Mouse (Mus musculus): ENCODE measurements around the gene Tk1.

Tk1 gene

DNA sequence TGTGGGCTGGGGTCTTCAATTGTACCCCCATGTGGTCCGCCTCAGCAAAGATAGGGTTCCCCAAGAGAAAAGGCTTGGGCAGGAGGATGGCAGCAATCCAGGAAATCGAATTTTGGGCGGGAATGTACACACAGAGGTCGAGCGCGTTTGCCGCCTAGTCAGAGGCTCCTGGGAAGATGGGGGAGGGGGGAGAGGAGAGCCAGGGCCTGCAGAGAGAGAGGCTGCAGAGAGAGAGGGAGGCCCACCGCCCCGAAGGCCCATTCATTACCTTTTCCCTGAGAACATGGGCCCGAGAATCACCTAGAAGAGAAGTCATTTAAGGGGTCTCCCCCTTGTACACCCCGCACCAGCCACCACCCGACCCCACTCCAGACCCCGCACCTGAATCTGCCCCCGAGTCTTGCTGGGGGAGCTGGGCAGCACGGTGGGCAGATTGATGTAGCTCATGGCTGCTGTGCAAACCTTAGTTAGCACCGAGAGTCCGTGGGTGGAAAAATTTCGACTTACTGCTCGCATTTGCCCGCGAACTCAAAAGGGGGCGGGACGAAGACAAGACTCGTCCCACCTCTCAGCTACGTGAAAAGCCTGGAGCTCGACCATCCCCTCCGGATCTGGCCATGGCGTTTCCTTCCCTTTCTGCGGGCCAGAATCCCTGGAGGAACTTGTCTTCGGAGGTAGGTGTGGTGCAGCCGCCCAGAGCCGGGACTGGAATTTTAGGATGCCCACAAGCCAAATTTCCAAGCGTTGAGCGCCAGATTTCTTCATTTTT is at the start of gene Tk1, which contains the start of gene Afmid:
Tk1 (minus strand) TSS at position 760 of the 769 bp plus-strand sequence.
Afmid (plus strand) TSS at position 592 of the 769 bp plus-strand sequence.
- peak; percentile 86 to 88 for DNase-seq

DNA sequence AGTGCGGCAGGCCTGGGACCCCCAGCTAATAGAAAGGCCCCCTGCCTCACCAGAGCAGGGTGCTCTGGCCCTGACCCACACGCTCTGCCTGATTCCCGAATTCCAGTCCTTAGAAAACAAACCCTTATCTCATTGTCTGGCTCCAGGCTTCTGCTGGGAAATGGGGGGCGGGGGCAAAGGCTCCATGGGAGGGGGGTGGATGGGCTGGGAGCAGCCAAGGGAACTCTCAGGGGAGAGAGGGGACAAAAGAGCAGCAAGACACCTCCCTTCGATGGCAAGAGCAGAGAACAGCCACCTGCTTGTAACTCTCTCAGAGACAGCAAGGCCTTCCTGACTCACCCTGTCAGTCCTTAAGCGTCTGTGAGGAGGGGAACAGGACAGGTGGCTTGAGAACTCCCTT is 49.8 kb upstream of the Tk1 start:
- no peak for DNase-seq

DNA sequence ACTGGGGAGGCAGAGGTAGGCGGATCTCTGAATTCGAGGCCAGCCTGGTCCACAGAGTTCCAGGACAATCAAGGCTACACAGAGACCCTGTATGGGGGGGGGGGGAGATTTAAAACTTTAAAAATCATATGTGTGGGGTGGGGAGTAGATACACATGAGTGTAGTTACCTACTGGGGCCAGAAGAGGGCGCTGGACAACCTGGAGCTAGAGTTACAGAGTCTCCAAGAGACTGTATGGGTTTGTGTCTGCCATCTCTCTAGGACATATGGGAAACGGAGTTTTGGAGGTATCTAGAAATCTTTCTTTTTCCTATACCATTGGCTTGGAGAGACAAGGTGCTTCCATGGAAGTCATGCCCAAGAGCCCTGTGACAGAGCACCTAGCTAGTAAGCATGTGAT is 48.5 kb upstream of the Tk1 start:
- DNase-seq: peak in 1 of 2 experiments; percentile 46

DNA sequence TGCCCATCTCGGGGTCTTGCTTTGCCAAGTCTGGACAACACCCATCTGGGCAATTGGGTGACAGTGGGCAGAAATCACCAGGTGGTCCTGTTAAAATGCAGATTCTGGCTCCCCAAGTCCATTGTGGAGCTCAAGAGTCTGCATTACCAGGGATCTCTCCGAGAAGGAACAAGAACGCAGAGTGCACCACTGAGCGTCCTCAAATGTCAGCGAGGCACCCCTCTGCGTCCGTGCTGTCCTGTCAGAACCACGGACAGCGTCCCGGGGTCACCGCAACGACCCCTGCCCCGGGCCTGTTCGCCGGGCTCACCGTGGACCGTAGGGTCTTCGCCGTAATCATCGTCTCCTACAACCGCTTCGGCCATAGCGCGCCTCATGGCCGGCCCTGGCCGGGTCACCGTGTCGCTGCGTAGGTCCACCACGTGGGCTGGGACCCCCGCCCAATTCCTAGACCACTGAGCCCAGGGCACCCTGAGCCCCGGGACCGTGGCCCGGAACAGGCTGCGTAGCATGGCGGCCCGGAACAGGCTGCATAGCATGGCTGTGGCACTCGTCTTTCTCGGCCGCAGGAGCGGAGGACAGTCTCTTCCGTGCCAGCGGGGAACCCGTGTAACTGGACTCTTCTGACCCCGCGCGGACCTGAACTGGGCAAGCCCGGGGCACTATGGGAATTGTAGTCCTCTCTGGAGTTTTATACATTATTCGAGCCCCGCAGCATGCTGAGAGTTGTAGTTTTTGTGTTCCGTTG is 47.1 kb upstream of the Tk1 start, which contains the start of gene Tha1:
Tha1 (minus strand) TSS at position 621 of the 748 bp plus-strand sequence.
- peak; percentile 86 to 88 for DNase-seq

DNA sequence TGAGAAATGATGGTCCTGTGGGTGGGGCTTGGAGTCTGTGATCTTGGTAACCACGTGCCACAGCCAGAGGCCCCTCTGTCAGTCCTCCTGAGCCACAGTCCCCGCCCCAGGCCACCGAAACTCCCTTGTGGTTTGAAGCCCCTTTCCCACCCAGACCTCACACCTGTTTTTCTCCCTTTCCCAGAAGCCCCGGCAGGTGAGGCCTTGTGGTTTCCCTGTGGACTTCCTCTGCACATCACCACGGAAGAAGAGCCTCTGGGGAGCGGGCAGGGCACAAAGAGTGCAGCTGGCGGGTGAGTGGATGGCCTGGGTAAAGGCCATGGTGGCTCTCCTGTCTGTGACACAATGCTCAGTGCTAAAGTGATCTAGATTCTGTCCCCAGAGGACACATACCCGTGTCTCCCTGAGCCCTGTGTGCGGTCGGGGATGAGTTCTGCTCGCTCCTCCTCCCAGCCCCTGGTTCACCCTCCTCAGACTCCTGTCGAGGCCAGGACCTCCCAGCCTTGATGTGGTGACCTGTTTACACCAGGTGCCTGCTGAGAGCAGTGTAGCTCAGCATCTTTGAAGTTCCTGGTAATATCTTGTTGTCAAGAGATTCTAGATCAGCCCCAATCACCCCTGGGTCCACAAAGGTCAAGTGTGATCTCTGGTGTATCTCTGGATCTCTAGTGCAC is 46.2 kb upstream of the Tk1 start:
- DNase-seq: peak; percentile 52 to 56

DNA sequence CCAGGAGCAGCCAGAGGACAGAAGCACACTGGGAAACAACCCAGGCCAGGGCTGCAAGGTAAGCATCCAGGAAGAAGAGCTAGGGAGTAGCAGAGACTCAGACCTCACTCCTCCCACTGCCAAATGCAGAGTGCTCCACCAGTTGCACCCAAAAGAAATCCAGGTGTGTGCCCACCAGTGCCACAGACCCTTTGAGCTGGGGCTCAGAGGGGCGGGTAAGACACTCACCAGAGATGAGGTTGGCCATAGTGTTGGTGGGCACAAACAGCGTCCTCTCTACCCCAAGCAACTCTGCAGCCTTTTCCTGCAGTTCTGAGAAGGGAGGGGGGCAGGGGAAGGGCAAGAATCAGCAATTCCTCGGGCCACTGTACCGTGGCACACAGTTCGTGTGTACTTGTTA is 45.5 kb upstream of the Tk1 start:
- DNase-seq: no peak

DNA sequence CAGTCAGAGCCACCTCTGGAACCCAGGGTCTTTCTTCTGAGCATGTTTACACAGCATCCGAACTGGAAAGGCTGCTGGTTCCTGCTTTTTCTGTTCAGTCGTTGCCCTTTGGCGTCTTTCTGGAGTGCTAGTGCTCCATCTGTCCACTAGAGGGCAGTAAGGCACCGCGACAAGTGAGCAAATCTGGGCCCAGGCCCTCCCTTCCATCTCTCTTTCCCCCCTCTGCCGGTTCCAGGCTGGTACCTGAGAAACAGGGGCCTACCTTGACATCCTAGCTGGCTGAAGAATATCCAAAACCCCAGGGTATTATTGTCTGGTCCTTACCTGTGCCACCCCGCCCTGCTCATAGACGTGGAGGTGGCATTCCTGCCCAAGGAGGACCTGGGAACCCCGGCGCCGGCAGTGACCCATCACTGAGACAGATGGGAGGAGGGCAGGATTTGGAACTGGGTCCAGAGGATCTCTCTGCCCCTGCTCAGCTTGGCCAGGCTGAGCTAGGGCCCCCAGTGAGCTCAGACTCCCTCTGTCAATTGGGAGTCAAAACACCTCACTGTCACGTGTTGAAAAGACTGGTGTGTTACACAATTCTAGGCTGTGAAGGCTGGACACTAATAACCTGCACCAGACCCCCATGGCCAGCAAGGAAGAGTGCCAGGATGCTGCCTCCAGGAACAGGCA is 44.9 kb upstream of the Tk1 start:
- DNase-seq: peak; percentile 72 to 85

DNA sequence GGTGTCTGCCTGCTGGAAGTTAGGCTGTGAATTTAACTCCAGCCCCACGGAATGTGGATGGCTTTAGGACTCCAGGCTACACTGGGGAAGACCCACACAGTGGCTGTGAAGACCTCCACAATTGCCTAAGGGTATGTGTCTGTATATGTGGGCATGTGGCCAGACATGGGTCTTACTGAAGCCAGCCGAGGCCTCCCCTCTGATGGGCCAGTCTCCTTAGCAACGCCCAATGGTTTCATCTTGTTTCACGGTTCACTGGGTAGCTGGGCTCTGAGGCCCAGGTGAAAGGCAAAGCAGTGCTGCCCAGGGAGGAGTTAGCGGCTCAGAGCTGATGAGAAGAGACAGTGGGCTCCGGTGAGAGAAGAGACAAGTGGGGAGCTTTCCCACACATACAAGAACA is 40.1 kb upstream of the Tk1 start:
- DNase-seq: no peak

DNA sequence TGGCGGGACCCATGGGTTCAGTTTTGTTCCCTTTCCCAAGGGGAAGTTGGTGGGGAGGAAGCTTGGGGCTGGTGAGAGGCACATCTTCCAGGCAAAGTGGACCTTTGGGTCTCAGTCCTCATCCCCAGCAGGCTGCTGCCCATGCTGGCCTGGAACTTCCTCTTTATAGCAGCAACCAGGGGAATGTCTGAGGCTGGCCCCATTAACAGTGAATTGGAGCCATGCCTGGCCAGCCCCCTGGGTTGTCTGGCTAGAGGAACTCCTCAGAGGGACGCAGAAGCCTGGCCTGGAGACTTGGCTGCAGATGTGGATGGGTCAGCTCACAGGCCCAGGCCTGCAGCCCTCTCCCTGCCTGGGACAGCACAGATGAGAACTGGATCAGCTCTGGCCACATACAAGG is 38.9 kb upstream of the Tk1 start:
- DNase-seq: no peak

DNA sequence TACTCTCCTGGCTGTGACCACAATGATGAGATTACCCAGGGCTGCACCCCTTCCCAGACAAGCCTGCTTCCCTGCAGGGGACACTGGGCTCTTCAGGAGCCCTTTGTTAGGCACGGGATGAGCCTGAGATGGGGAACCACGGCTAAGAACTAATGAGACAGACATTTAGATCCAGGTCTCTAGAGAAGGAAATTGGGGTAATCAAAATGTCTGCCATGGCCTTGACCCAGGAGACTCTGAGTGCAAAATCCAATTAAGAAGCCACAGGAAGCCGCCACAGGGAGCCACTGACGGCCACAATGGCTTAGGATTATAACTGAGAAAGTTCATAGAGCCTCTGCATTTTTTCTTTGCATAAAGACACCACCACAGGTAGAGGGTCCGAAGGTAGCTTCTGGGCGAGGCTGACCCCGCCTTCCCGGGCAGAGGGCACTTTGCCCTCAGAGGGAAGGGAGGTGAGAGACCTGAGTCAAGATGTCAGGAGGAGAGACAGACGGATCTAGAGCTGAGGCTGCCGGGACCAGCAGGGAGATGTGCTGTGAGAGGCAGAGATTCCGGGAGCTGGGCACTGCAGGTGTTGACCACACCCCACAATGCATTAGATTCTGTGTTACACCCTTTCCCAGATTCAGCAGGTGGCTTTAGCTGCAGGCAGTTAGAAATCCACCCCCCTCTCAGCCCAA is 37.4 kb upstream of the Tk1 start:
- DNase-seq: no peak

DNA sequence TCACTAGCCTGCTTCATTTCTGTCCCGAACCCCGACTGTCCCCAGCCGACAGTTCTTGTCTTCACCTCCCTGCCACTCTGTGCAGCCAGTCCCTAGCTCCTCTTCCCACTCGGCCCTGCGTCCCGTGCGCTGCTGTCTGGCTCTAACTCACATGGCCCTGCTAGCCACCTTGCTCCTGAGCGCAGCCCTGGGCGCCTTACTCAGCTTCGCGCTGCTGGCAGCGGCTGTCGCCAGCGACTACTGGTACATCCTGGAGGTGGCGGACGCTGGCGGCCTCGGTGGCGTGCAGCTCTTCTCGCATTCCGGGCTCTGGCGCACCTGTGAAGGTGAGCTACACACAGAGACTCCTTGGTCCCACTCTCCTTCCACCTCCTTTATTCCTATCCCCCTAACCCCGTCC is 34.7 kb upstream of the Tk1 start, which contains the start of gene Tmem235:
Tmem235 (plus strand) TSS at position 152 of the 400 bp plus-strand sequence.
- no peak for DNase-seq

DNA sequence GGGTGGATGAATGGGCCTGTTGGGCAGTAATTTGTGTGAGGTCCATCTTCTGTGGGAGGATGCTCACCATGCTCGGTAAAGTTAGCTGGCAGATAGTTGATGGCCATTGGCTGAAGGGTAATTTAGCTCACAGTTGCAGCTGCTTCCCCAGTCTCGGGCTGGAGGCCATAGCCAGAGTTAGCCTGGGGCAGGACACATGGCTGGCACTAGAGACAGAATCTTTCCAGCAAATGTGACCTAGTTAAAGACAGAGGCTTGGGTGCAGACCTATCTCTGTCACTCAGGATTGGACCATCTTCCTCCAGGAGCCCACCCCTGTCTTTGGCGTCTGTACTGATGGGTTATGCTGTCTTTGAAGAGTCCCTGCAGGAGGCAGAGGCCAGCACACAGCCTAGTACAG is 32.5 kb upstream of the Tk1 start:
- no peak for DNase-seq

DNA sequence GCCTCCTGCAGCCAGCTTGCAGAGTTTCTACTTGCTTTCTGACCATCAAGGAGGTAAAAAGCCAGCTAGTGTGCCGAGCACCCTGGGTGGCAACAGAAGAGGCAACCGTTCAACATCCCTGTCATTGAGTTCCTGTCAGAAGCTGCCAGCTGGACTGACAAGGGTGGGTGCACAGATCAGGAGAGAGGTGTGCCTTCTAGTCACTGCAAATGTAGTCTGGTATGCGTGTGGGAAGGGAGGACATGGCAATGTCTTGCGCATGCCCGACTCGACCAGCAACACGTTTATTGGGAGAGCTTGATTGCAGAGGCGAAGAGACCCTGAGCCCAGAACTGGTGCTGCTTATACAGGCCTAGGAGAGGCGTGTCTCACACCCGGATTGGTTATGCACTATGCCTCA is 31.6 kb upstream of the Tk1 start:
- DNase-seq: no peak

DNA sequence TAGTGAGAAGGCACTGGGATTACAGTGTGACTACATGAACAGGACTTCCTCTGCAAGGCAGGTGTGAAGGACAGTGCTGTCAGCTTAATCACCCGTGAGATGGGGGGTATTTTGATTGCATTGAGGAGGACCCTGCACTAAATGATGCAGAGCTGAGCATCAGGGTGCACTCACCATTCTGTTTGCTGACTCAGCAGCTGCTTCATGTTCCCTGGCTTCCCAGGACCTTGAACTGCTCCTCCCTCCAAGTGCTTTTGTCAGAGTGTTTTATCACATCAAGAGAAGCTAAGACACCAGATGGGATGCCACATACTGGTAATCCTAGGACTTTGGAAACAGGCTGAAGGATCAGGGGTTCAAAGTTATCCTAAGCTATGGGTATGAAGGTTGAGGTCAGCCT is 30.1 kb upstream of the Tk1 start:
- no peak for DNase-seq

DNA sequence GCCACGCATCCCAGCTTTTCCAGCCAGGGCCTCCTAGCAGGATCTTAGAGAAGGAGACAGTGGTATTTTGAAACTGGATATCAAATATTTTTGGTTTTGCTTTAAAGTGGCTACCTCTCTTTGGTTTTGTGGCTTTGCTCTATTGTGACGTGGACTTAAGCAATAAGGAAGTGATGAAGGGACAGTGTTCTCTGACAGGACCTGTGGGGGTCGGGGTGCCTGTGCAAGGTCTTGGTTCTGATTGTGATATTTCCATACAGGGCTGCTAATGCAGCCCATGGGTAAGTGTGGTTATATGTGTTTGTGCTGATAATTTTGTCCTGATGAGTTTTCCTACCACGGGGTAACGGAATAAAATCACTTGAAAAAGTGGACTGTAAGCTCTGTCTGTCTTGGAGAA is 29.5 kb upstream of the Tk1 start:
- DNase-seq: no peak

DNA sequence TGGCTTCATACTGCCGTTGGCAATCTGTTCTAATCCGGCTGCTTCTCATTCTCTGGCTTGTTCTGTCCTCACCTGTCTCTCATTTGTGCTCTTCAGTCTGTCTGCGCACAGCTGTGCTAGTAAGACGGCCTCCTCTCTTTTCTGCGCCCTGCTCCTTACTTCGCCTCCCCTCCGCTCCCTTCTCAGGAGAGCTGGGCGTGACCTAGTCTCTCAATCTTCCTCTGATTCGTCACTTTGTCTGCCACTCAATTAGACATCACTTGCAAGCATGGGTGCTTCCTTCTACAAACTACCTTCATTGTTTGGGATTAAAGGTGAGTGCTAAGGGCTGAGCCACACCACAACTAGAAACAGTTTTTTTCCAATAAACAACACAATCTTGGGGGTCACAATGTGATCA is 28.3 kb upstream of the Tk1 start:
- DNase-seq: no peak

DNA sequence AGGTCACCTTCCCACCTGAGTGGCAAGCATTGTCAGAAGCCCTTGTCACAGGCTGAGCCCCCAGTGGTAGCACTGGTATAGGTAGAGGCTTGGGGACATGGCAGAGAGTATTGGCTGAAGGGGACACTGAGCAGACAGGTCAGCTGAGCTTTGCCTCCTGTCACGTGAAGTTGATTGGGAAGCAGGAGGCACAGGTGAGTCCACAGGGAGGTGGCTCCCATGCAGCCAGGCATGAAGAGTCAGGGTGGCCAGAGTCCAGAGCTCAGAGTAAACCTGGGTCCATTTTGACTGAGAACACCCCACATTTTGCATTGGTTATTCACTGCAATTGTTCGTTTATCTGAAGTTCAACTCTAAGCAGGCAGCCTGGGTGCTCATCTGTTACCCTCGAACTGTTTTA is 27.0 kb upstream of the Tk1 start:
- no peak for DNase-seq

DNA sequence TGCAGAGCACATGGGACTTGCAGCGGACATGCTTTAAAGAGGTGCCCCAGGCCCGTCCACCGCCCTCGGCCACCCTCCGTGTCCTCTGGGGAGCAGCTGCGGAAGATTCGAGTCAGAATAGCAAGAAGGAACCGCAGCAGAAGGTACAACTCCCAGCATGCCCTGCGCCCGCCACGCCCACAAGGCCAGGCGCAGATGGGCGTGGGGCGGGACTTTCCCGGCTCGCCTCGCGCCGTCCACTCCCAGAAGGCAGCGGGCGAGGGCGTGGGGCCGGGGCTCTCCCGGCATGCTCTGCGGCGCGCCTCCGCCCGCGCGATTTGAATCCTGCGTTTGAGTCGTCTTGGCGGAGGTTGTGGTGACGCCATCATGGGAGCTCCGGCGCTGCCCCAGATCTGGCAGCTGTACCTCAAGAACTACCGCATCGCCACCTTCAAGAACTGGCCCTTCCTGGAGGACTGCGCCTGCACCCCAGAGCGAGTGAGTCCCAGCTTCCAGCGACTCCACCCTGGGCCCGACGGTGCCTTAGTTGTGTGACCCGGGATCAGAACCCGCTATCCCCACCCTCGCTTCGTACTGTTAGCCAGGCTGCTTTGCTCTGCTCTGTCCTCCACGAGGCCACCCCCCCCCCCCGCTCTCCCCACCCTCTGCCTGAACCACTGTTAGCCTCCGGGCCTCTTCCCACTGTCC is 23.2 kb upstream of the Tk1 start, which contains the start of gene Birc5:
Birc5 (plus strand) TSS at position 267 of the 687 bp plus-strand sequence.
- peak; percentile 98 to 99 for DNase-seq

DNA sequence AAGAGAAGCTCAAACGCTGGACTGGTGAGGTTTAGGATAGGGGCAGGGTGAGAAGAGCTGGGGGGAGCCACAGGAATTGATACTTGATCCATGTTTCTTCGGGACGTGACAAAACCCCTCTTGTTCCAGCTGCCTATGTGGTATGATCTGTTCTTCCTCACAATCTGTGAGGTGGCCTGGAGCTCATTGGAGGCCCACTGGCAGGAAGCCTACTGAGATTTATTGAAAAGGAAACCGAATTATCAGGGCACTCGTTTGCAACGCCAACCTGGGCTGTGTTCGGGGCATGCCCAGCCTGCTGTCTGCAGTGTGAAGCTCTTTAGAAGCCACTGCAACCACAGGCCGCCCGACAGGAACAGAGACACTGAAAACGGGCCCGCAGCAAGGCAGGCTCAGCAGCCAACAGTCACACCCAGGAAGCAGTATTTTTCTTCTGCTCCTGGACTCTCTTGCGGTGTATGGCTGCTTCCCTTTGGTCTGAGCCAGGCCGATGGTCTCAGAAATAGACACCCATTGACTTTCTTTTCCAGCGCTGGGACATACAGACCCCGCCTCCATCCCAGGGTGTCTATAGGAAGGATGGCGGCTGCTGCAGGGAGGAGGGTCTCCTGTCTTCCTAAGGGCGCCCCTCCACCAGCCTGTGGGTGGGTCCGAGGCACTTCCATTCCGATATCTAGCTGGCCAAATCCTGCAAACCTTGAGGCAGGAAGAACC is 22.5 kb upstream of the Tk1 start:
- peak; percentile 67 to 68 for DNase-seq

DNA sequence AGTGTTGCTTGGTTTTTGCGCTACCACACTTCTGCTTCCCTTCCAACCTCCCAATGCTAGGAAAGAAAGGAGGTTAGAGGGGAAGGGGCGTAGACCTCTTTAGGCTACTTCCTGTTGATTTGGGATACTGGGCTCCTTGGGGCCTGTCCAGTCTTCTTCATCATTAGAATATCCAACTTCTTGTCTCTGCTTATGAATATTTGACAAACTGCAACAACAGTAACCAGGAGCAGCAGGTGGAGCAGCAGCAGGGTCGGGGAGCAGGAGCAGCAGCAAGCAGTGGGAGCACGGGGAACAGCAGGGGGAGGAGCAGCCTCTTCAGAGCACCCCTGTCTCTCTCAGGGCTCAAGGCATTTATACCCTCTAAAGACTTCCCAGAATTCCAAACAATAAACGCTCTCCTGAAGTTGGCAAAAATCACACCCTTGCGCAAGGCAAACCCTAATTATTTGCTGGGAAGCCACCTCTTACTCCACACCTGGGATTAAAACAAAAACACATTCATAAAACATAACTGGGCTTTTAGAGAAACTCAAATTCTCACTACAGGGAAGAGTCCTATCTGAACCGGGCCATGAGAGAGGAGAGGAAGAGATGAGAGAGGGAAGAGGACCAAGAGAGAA is 21.8 kb upstream of the Tk1 start:
- DNase-seq: no peak
